Mouse (Mus musculus) adrenal gland, adult 18-20 months (tissue): ENCODE measurements around the gene Nol9. TPM values are rescaled to one million over a fixed set of nuclear protein-coding genes. Genes with fewer than 3 reads are reported as not detected.

ENCODE experiments used
- total RNA-seq, 2 experiments: library from RNA; stranded (reverse); gene quantifications; 1 replicate in 1 of 2; 2 replicates in 1 of 2; pipeline ENCODE4 v1.2.3; 2021

Gene Nol9
- total RNA-seq, 2 experiments from 2014 or later = 23.6 to 33.5 TPM

Other genes with a start within 250 kb of the Nol9 start
- gene Camta1, start 177.4 kb upstream of the Nol9 start, total RNA-seq = 10 to 100 TPM; 37.2 to 38.2 TPM
- 10 to 100 TPM; 78.1 to 88.9 TPM for gene Dnajc11, start 105.6 kb upstream of the Nol9 start, total RNA-seq
- 10 to 100 TPM; 18.2 to 19.9 TPM for gene Thap3, start 50.3 kb upstream of the Nol9 start, total RNA-seq
- gene Phf13, start 43.1 kb upstream of the Nol9 start, total RNA-seq = 10 to 100 TPM; 12.4 to 13.2 TPM
- 10 to 100 TPM; 18.3 to 28.2 TPM for gene Klhl21, start 30.5 kb upstream of the Nol9 start, total RNA-seq
- 1 to 10 TPM; 8.3 to 8.9 TPM for gene Zbtb48, start 11.7 kb upstream of the Nol9 start, total RNA-seq
- gene Tas1r1, start 753 bp upstream of the Nol9 start, total RNA-seq = not detected
- gene Plekhg5, start 33.2 kb downstream of the Nol9 start, total RNA-seq = 10 to 100 TPM in 1 of 2 experiments, 1 to 10 TPM in 1; 7.3 to 12.0 TPM
- 1 to 10 TPM; 1.3 to 2.8 TPM for gene Tnfrsf25, start 76.6 kb downstream of the Nol9 start, total RNA-seq
- gene Espn, start 113.0 kb downstream of the Nol9 start, total RNA-seq = 1 to 10 TPM; 1.9 to 3.3 TPM
- gene Hes2, start 119.5 kb downstream of the Nol9 start, total RNA-seq = not detected
- gene Acot7, start 138.8 kb downstream of the Nol9 start, total RNA-seq = 10 to 100 TPM; 45.7 to 54.0 TPM
- 1 to 10 TPM; 5.3 to 7.4 TPM for gene Gpr153, start 234.9 kb downstream of the Nol9 start, total RNA-seq